Mouse (Mus musculus): ENCODE data around the gene Scube1. TPM values are rescaled to one million over a fixed set of nuclear protein-coding genes. Genes with fewer than 3 reads are reported as not detected.

Gene Scube1
- polyA plus RNA-seq, 1 experiment from 2014 or later: 0.41 TPM

DNA sequence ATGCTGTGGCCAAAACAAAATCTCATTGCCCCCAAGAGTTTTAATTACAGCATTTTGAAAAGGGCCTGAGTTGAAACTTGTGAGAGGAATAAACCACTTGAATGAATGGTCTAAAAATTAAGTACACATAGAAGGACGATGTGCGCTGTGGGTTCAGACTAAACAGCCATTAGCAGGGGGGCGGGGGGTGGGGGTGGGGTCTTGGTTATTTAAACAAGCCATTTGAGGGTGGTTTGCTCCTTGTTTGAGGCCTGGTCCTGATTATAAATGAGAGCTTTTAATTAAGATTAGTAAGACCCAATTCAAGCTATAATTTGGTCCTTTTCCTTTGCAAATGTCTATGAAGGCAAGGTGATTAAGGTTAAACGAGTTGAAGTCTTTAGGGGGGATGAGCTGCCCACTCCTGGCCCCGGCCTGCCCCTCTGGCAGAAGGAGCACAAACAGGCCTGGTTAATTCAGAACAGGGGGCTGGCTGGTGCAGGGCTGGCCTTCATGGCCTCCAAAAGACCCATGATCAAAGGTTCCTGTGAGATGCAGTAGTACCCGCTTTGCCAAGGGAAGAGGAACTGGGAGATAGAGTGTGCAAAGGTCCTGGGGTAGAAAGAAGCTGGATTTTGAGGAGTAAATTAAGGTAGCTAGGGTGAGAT is 9.1 kb downstream of the Scube1 start:
- Histone ChIP-seq H3K27me3 (ENCODE audit: insufficient read depth, low read length) (no peaks in the 10 kb centered on the region), H3K4me2 (ENCODE audit: low read depth, low read length) (no peak overlapping the region), H3K4me3 (ENCODE audit: low read depth, low read length) (no peak overlapping the region), H3K27ac (ENCODE audit: low read depth) (no peak overlapping the region), H3K36me3 (replicated peaks; ENCODE audit: insufficient read depth, low read length) (no peaks in the 10 kb centered on the region), H3K4me1 (ENCODE audit: insufficient read depth) (no peaks in the 10 kb centered on the region), H3K9me3 (ENCODE audit: low read length) (no peaks in the 10 kb centered on the region), H3K9ac (replicated peaks) (no peak overlapping the region)
- no peak for TF ChIP-seq CTCF (IDR thresholded peaks at IDR 0.05; ENCODE audit: low read depth)
- no peak for TF ChIP-seq EP300 (IDR thresholded peaks at IDR 0.05; ENCODE audit: low read depth)
- ATAC-seq (no peak), DNase-seq (no peak)
- WGBS (ENCODE audit: insufficient replicate concordance): 63% methylated on average over 6 of the region's 6 CpGs

DNA sequence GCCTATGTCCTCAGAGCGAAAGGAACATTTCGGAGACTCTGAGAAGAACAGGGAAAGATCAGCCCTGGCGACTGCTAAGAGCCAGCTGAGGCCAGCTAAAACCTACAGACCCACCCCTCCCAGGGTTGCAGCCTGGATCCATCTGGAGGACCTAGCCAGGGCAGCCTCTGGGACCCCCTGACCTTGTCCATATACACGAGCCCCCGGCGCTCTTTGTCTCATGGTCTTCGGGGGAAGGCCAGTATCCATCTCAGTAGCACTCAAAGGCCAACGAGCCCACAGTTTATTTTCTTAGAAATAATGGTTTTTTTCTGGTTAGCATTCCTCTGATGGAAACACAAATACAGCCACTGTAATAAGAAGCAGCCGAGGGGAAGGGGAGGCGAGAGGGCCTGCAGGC is 12.0 kb downstream of the Scube1 start:
- H3K9ac ChIP-seq (replicated peaks): no peak overlapping the region
- no peak overlapping the region for H3K27ac ChIP-seq (ENCODE audit: low read depth)
- no peak overlapping the region for H3K4me3 ChIP-seq (ENCODE audit: low read depth, low read length)
- WGBS (ENCODE audit: insufficient replicate concordance): 80% methylated on average over 10 of the region's 10 CpGs
- no peaks in the 10 kb centered on the region for H3K4me1 ChIP-seq (ENCODE audit: insufficient read depth)
- no peaks in the 10 kb centered on the region for H3K36me3 ChIP-seq (replicated peaks; ENCODE audit: insufficient read depth, low read length)
- ATAC-seq (no peak), DNase-seq (no peak)
- no peaks in the 10 kb centered on the region for H3K27me3 ChIP-seq (ENCODE audit: insufficient read depth, low read length)
- no peaks in the 10 kb centered on the region for H3K9me3 ChIP-seq (ENCODE audit: low read length)
- no peak overlapping the region for H3K4me2 ChIP-seq (ENCODE audit: low read depth, low read length)
- no peak for TF ChIP-seq EP300 (IDR thresholded peaks at IDR 0.05; ENCODE audit: low read depth)
- TF ChIP-seq CTCF (IDR thresholded peaks at IDR 0.05; ENCODE audit: low read depth): no peak

DNA sequence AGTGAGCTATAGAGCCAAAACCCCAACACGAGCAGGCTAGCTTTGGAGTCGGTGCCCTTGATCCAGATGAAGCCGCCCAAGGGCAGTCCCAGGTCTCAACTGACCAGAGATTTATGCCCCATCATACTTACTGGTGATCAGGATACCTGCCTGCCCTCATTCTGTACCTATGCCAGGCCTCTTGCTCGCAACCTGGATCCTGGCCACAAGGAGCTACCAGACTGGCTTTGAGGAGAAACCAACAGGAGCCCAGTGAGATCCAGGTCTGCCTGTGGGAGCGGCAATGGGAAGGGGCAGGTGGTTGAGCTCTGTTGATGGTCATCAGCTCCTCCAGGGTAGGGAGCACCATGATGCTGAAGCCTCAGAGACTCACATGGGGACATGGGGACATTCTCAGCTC is 12.5 kb downstream of the Scube1 start:
- H3K4me2 ChIP-seq (ENCODE audit: low read depth, low read length): no peak overlapping the region
- H3K27me3 ChIP-seq (ENCODE audit: insufficient read depth, low read length): no peaks in the 10 kb centered on the region
- no peaks in the 10 kb centered on the region for H3K36me3 ChIP-seq (replicated peaks; ENCODE audit: insufficient read depth, low read length)
- DNase-seq (no peak), ATAC-seq (no peak)
- WGBS (ENCODE audit: insufficient replicate concordance): 80% methylated on average over 5 of the region's 5 CpGs
- H3K4me1 ChIP-seq (ENCODE audit: insufficient read depth): no peaks in the 10 kb centered on the region
- H3K9me3 ChIP-seq (ENCODE audit: low read length): no peaks in the 10 kb centered on the region
- no peak for TF ChIP-seq EP300 (IDR thresholded peaks at IDR 0.05; ENCODE audit: low read depth)
- TF ChIP-seq CTCF (IDR thresholded peaks at IDR 0.05; ENCODE audit: low read depth): no peak
- no peak overlapping the region for H3K4me3 ChIP-seq (ENCODE audit: low read depth, low read length)
- H3K27ac ChIP-seq (ENCODE audit: low read depth): no peak overlapping the region
- H3K9ac ChIP-seq (replicated peaks): no peak overlapping the region

DNA sequence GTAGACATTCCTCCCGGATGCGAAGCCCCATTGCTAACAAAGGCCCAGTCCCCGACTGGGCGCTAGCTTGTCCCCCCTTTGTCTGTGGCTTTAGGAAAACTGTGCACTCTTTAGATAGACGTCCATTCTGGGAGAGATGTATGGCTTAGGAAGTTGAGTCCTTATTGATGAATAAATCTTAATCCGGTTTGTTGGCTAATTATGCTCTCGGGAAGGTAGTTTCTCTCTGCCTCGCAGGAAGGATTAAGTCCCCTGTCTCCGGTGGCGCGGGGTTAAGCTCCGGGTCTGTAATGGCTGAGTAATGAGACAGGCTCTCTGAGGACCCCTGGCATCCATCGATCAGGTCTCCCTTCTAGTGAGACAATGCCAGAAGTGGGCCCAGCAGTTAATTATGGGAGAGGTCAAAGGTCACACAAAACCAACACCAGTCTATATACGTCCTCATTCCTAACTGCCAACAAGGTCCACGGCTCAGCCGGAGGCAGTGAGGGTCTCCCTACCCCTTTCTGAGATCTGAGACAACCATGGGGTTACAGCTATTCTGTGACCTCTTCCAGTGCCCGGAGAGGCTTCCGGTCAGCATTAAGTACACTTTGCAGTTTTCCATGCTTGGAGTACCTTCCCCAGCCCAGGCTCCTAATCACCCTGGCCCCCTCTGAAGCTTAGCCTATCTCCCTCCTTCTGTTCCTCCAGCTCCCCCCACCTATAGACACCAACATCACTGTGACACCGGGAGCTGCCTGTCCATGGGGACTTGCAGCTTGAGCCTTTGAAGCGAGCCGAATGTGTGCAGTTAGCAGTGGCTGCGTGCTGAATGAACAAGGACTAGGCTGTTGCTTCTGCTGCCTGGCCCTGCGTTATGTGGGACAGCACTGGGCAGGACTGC is 14.7 kb downstream of the Scube1 start:
- Histone ChIP-seq H3K27ac (ENCODE audit: low read depth) (no peak overlapping the region), H3K4me3 (ENCODE audit: low read depth, low read length) (no peak overlapping the region), H3K27me3 (ENCODE audit: insufficient read depth, low read length) (no peaks in the 10 kb centered on the region), H3K9me3 (ENCODE audit: low read length) (no peaks in the 10 kb centered on the region), H3K9ac (replicated peaks) (no peak overlapping the region), H3K4me1 (ENCODE audit: insufficient read depth) (no peaks in the 10 kb centered on the region), H3K36me3 (replicated peaks; ENCODE audit: insufficient read depth, low read length) (no peaks in the 10 kb centered on the region), H3K4me2 (ENCODE audit: low read depth, low read length) (no peak overlapping the region)
- TF ChIP-seq EP300 (IDR thresholded peaks at IDR 0.05; ENCODE audit: low read depth): no peak
- TF ChIP-seq CTCF (IDR thresholded peaks at IDR 0.05; ENCODE audit: low read depth): no peak
- ATAC-seq (no peak), DNase-seq (no peak)
- 62% methylated on average over 23 of the region's 23 CpGs for WGBS (ENCODE audit: insufficient replicate concordance)

DNA sequence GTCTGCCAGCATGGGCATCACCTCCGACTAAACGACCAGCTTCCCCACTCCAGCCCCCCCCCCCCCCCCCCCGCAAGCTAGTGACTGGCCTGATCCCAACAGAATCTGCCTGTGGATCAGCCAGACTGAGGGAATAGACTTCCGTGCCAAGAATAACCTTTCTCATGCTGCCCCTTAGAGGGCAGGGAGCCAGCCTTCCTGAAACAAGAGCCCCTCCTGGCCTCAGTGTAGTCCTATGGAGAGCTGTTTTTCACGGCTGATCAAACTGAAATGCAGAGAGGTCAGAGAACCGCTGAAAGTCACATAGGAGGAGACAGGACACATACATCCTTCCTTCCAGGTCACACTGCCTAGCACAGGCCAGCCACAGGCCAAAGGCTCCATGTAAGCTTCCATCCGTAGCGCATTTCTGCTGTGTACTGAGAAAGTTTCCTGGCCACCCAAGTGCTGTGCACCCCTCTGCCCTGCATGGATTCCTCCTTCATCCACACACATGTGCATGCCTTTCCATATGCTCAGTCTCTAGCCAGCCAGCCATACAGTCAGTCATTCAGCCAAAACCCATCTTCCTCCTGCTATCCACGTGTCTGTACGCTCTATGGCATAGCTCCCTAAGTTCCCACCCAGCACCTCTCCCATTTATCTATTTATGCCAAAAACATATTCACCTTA is 18.2 kb downstream of the Scube1 start:
- TF ChIP-seq EP300 (IDR thresholded peaks at IDR 0.05; ENCODE audit: low read depth) (no peak), CTCF (IDR thresholded peaks at IDR 0.05; ENCODE audit: low read depth) (no peak)
- no peak overlapping the region for H3K9ac ChIP-seq (replicated peaks)
- DNase-seq (no peak), ATAC-seq (no peak)
- WGBS (ENCODE audit: insufficient replicate concordance): 59% methylated on average over 9 of the region's 10 CpGs
- no peaks in the 10 kb centered on the region for H3K4me1 ChIP-seq (ENCODE audit: insufficient read depth)
- no peaks in the 10 kb centered on the region for H3K9me3 ChIP-seq (ENCODE audit: low read length)
- no peak overlapping the region for H3K27ac ChIP-seq (ENCODE audit: low read depth)
- H3K4me2 ChIP-seq (ENCODE audit: low read depth, low read length): no peak overlapping the region
- no peak overlapping the region for H3K4me3 ChIP-seq (ENCODE audit: low read depth, low read length)
- no peaks in the 10 kb centered on the region for H3K36me3 ChIP-seq (replicated peaks; ENCODE audit: insufficient read depth, low read length)
- no peaks in the 10 kb centered on the region for H3K27me3 ChIP-seq (ENCODE audit: insufficient read depth, low read length)

DNA sequence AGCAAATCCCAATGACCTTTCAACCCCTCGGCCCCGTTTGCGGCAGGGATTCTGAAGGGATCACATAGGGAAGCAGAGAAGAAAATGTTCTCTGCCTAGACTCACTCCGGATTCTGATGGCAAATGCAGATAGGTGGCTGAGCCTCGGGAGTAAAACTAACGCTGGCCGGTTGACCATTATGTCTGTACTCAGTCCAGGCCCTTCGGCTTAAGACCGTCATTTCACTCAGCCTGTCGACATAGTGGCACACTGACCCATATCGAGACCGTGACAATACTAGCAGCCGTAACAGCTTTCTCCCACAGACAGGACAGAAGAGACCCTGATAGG is 24.3 kb downstream of the Scube1 start:
- 79% methylated on average over 13 of the region's 13 CpGs for WGBS (ENCODE audit: insufficient replicate concordance)
- no peak overlapping the region for H3K9ac ChIP-seq (replicated peaks)

More for the DNA sequence above, 24.3 kb downstream of the Scube1 start:
- no peak for ATAC-seq
- TF ChIP-seq CTCF (IDR thresholded peaks at IDR 0.05; ENCODE audit: low read depth) (no peak), EP300 (IDR thresholded peaks at IDR 0.05; ENCODE audit: low read depth) (no peak)
- H3K36me3 ChIP-seq (replicated peaks; ENCODE audit: insufficient read depth, low read length): no peaks in the 10 kb centered on the region
- H3K27me3 ChIP-seq (ENCODE audit: insufficient read depth, low read length): no peaks in the 10 kb centered on the region
- no peaks in the 10 kb centered on the region for H3K9me3 ChIP-seq (ENCODE audit: low read length)
- no peak overlapping the region for H3K4me3 ChIP-seq (ENCODE audit: low read depth, low read length)
- no peak overlapping the region for H3K27ac ChIP-seq (ENCODE audit: low read depth)
- H3K4me2 ChIP-seq (ENCODE audit: low read depth, low read length): no peak overlapping the region
- H3K4me1 ChIP-seq (ENCODE audit: insufficient read depth): no peaks in the 10 kb centered on the region
- no peak for DNase-seq

All from liver, postnatal 0 days (tissue).